Mouse (Mus musculus) 3134 (cell line): Measurements from ENCODE around the gene Dennd1b.

Source experiments
- DNase-seq: peaks from one replicate; pipeline ENCODE4 v3.0.0-alpha.2; 2011; ENCODE audit warnings: low spot score; ENCODE audit not compliant: insufficient read length; ENCODE audit errors: extremely low read depth

Dennd1b gene

DNA sequence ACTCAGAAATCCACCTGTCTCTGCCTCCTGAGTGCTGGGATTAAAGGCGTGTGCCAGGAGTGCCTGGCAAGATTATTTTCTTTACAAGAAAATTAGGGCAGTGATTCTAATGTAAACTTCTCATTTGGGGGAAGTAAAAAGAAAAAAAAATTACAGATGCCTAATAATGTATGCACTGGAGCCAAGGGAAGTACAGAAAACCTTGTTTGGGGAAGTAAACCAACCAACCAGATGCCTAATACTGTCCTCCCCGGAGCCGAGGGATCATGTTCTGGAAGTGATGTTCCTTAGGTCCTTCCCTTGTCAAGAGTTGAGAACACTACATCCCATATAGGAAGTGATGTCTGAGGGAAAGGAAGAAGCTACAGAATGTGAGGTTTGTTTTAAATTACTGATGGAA lies 44.2 kb downstream of the Dennd1b start:
- no peak for DNase-seq

DNA sequence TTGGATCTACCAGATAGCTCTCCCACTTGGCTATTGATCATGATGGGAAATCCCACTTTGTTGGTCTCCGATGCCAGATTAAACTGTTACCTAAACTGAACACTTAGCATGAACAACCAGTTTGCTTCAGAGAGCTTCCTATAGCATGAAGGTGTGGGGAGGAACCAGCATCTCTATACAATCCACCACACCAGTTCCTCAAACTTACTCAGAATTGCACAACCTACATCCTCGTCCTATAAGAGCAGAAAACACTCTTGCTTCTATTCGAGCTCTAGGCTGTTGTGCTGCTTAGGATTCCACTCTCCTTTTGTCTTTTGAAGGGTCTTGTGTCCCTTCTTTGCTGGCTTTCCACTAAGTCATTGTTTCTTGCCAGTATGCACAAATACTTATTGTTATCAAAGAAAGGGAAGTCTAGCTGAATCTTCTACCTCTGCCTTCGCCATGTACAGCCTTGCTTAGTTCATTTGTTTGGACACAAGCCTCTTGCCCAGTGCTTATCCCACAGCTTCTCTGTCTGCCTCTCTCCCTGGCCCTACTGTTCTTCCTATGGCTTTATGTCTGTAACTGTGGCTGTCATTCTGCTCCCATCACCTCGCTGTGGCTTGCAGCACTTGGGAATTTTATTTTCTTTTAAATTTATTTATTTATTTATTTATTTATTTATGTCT lies 52.0 kb downstream of the Dennd1b start:
- no peak for DNase-seq

DNA sequence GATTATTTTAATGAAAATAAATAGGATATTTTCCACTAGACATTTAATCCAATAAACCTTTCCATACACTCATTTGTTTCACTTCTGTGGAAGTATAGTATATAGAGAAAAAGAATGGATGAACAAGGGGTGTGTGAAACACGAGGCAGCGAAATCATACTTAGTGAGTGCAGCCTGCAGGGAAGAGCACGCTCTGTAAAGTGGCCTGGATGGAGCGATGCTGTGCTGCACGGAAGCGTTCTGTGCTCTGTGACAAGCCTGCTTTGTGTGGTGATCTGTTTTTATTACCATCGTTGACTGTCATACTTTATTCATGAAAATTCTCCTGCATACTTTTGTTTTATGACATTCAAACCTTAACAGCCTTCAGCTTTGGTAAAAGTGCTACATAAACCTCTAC lies 58.1 kb downstream of the Dennd1b start:
- DNase-seq, result no peak

DNA sequence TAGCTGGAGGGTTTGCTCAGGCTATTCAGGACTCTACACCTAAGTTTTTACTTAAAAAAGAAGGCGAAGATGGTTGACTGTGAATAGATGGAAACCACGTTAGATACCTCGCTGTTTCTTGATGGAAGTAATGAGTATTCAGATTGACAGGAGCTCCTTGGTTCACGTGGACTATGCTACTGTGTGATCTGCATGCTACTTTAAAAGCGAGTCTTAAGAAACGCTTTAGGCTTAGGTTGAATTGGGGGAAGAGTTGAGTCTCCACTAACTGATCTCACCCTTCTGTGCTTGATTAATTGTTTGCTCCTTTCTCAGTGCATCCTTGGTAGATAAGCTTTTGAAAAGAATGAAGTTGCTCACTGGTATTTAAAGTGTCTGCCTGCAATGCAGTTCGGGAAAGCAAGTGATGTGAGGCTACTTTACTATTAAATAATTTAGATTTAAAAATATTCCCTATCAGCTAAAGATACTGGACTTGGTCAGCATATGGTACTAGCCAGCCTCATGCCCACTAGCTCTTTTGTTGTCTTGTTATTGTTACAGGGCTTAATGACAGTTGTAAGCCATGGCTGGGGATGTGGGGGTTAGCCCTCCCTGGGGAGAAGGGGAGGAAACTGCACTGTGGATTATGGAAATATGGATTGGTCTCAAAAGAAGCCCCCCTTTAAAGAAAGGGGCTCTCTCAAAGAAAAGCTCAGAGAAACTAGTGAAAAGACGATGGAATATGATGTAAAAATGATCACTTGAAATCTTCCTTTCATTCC lies 62.8 kb downstream of the Dennd1b start:
- no peak for DNase-seq

DNA sequence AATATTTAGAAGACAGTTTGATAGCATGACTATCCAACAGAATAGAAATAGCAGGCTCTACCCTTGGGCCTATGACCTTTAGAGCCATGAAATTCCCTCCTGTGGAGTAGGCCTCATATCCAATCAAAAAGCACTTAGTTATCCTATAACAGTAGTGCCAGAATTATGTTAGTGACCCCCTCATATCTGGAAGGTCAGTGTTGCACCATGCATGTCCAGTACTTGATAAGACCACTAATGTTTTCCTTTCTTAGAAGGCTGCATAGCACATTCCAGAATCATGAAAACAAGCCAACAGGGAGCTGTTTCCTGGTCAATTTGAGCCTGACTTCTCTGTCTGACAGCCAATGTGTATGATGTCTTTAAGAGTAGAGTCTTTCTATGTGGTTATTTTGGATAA lies 66.3 kb downstream of the Dennd1b start:
- no peak for DNase-seq

DNA sequence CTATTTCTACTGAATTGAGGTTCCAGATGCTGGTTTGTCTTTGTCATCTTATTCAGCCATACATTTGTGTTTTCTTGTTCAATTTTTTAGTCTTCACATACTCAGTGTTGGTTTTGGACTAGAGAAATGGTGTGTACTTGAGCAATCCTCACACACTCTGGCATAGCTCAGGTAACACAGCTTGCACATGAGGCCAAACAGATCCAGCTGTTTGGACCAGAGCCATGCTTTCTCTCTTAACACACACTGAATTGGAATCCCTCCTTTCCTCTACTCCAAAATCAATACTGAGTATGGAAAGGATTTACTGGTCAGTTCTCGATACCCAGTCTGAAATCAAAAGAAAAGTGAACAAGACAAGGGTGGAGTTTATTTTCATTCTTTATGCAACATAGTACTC lies 69.2 kb downstream of the Dennd1b start:
- DNase-seq, result no peak

DNA sequence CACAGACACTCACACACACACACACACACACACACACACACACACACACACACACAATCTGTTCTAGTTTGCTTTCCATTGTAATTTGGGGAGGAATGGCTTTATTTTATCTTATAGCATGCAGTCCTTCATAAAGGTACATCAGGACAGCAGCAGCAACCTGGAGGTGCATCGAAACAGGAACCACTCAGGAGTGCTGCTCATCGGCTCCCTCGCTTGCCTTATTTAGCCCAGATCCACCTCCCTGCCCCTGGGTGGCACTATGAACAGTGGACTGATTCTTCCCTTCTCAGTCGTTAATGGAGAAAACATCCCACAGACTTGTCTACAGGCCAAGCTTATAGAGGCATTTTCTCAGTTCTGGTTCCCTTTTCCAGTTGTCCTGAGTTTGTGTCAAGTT lies 71.9 kb downstream of the Dennd1b start:
- no peak for DNase-seq

DNA sequence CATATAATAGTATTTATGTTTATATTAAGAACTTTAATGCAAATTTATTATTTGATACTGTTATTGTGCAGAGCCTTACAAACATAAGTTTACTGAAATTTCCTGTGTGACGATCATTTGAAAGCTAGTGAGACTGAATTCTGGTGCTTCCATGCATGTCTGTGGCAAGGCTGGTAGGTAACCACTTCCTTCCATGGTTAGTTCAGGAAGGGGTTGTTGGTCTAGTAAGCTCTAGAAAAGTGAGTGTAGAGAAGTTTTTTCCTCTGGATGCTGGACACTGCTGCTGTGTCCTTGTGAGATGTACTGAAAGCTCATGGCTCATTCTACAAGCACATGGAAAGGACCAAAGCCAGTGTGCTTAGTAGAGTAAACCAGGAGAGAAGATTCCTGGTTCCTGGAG lies 73.1 kb downstream of the Dennd1b start:
- DNase-seq, result no peak

DNA sequence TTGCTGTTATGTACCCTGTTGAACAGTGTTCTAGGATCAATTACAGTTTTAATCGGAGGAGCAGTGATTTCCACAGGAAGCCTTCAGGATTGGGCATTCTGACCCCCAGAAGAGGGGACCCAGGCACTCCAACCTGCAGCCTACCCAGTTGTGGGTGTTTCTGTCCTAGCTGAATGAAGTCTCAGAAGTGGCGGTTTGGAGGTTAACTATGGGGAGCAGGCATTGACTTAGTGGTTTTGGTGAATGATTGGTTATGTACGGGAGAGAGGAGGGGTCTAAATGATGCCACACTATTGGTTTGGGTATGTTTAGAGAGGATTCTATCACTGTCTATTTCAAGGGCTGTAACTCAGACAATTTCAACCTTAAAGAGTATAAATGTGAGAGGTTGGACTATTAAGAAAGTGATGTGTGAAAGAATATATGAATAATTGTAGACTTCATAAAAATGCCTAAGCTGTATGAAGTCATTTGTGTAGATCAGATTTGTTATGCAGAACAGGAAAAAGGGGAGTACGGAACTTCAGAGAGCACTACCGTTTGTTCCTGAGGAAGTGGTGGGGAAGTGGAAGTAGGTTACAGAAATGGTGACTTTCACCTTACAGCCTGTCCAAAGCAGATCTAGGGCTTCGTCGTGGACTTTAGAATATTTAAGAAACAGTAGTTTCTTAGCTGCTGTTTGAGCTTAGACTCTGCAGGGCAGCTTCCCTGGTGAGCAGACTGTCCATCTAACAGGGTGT lies 73.7 kb downstream of the Dennd1b start:
- DNase-seq, result no peak

DNA sequence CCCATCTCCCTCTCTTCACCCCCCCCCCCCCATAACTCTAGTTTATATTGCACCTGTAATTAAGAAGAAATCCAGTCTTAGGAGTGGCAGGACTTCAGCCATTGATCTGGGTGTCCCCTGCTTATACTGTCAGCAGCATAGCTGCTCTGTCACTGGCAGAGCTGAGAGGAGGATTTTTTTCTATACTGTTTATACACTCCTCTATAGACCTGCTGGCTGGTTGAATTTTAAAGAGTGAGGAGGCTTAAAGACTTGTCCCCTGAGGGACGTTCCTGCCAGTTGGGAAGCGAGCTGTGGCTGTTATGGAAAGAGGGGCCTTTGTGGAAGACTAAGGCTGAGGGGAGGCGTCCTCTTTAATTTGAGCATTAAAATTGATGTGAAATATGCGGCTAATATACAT lies 74.8 kb downstream of the Dennd1b start:
- DNase-seq, result no peak

DNA sequence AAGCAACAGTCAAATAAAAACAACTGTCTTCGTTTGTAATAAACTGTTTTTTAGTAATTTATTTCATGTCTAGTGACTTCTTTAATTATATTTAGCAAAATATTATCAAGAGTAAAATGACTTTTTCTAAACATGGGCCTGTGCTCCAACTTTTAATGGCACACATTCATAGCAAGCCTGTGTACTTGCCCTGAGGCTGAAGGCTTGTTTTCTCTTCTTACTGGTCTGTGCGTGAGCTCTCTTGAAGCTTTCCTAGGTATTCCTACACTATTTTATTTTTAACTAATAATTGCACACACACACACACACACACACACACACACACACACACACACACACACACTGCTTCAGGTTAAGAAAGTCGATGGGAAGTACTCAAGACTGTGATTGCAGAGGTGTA lies 75.4 kb downstream of the Dennd1b start:
- DNase-seq, result no peak

DNA sequence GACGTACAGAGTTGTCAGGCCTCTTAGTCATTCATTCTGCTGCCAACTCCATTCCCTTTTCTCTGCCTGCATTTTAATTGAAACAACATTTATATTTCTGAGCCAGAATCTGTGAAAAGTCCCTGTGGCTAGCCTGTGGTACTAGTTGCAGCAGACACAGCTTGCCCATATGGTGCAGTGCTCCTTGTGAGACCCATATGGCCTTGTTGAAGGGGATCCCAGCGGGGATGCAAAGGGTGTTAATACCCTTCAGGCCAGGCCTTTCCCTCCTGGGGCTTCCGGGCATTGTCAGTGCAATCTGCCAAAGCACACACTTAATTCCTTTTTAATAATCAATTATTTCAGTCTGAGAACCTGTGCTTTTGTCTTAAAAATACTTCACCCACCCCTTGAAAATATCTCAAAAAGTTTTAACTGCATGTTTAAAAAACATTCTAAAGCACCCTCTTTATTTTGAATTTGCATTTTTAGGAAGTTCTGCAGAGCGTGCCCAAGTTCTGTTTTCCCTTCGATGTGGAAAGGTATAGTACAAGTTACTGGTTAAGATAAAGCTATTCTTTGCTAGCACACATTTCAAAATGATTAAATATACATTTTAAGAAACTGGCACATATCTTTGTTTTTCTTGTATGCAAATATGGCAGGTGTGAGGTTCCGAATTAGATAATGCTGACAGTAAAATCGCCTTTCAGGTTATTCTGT lies 76.4 kb downstream of the Dennd1b start:
- no peak for DNase-seq

DNA sequence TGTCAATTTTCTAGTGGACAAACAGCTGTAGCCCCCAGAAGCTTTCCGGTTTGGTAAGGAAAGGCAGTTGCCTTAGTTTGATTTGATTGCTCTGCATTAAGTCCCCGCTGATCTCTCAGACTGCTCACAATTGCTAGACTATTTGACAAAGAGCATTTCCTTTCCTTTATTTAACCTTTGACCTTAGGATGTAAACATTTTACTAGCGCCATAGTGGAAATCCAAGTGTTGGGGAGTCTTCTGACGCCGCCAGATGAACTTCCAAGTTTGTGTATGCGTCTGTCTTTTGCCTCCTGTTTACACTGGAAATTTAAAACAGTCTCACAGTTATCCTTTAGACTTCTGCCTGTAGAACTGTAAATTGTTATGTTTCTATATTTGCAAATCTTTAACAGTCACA lies 85.8 kb downstream of the Dennd1b start:
- DNase-seq, result no peak

DNA sequence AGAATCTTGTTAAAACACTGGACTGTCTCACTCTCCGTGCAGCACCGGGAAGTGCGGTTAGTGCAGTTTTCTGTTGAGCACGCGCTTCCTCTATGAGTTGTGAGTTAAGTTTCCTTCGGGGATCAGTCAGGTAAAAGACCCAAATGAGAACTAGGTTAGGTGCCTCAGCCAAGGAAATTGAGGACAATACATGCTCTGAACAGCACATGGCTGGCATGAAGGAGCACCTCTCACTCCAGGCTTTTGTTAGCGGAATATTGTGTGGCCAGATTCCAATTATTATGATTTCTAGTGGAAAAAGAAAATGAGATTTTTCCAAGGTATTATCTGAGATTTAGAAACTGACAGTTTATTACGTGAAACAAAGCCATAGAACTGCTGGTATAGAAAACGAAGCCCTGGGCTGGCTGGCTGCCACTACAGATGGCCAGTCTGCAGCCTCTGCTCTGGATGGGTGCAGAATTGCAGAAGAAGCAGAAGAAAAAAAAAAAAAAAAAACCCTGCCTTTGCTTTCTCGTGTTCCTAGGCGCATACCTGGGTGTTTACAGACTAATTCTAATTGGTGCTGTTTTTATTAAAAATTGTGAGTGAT lies 86.7 kb downstream of the Dennd1b start:
- no peak for DNase-seq

DNA sequence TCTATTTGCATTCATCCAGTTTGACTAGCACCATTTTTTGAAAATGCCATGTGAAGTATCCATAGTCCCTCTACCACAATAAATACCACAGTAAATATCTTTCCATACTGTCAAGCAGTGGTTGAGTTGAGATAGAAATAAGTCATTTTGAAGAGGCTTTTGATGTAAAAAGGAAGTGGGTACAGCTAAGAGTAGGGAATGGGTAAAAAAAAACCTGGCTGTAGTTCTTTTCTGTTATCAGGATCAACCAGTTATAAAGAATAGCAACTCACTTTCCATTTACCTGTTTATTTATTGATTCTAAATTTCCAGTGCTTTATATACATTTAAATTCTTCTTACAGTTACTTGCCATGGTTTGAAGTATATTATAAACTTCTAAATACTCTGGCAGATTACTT lies 89.8 kb downstream of the Dennd1b start:
- DNase-seq, result no peak

DNA sequence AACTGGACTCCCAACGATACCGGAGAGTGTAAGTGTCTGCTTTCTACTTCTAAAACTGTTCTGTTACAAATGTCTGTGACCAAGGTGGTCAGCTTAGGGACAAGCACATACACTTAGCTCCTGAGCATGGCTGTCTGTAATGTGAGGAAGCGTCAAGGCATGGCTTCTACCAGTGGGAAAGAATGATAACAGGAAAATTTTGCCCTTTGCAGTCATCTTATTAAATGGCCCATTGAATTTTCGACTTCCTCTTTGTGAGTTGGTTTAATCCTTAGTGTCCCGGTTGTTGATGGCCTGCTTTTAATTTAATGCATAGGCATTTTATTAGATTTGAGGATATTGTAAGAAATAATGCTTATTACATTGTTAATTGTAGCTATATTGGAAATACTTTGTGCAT lies 97.1 kb downstream of the Dennd1b start:
- DNase-seq, result no peak

DNA sequence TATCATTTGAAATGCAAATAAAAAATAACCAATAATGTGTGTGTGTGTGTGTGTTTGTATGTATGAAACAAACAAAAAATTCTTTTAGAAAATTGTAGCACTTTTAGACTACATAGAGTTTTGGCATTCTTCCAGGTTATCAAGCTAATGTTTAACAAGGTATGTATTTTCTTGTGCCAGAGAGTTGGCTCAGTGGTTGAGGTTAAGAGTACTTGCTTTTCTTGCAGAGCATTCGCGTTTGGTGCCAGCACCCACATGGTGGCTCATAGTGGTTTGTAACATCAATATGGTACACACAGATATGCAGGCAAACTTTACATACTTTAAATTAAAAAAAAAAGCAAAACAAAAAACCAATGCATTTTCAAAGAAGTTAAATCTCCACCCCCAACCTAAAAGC lies 101.5 kb downstream of the Dennd1b start:
- DNase-seq, result no peak

DNA sequence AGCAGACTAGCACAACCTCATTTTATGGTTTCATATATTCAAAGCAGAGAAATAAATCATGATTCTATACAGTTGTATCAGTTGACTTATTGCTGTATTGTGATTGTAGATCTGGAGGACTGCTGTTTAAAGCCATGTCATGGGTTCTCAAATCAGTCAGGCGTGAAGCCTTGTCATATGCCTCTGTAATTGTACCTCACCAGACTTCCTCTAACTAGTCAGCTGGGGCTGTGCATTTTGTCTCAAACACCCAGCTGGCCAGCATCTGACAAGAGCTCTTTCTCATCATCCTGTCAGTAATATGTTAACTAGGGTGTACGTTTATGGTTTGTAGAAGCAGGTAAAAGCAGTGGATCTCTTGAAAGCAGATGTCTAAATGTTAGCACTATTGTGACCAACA lies 104.0 kb downstream of the Dennd1b start:
- no peak for DNase-seq

DNA sequence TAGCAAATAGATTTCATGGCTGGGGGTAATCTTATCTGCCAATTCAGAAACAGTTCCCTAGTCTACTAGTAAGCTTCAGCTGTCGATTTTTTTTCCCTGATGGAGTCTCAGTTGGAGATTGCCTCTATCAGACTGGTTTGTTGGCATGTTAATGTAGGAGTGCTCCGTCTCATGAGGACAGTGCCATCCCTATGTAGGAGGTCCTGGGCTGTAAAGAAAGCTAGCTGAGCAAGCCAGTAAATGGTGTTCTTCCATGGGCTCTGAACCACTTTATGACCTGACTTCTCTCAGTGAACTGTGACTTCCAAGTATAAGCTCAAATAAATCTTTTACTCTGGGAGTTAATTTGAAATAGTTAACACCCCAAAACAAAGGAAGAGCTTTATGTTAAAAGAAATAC lies 107.8 kb downstream of the Dennd1b start:
- no peak for DNase-seq

DNA sequence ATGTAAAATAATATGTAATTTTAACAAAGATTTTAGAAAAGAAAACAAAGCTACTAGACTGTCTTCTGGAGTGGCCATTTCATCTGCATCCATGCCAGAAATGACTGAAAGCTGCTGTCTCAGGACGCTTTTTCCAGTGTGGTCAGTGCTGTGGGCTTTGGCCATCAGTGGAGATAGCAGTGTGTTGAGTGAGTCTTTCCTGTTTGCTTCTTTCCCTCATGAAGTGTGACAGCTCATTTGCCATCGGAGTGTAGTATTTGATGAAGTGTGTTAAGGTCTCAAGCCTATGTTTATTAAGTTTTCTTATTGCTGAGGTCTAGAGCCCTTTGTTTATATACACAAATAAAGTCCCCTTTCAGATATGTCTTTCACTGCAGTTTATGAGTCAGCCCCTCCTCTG lies 112.4 kb downstream of the Dennd1b start:
- no peak for DNase-seq

DNA sequence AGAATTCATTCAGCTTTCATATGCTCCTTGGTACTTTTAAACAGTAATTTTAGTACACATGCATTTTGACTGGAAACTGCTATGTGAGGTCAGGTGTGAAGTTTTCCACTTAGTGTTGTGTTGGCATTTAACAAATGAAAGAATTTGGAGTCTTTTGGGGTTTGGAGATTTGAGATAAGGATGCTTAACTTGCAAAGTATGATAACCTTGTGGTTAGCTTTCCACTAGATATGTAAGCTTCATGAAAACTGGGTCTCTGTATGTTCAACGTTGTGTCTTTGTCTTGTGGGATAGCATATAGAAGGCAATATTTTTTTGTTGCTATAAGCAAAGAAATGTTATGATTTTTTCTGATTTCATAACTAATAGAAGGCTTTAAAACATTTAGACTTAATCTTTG lies 114.8 kb downstream of the Dennd1b start:
- no peak for DNase-seq
